Mouse (Mus musculus) thymus, postnatal 4 days (tissue): ENCODE measurements around the gene Fn3k.

Experiments used
- DNase-seq: peaks from one replicate; pipeline ENCODE4 v3.0.0; 2021

Fn3k gene

DNA sequence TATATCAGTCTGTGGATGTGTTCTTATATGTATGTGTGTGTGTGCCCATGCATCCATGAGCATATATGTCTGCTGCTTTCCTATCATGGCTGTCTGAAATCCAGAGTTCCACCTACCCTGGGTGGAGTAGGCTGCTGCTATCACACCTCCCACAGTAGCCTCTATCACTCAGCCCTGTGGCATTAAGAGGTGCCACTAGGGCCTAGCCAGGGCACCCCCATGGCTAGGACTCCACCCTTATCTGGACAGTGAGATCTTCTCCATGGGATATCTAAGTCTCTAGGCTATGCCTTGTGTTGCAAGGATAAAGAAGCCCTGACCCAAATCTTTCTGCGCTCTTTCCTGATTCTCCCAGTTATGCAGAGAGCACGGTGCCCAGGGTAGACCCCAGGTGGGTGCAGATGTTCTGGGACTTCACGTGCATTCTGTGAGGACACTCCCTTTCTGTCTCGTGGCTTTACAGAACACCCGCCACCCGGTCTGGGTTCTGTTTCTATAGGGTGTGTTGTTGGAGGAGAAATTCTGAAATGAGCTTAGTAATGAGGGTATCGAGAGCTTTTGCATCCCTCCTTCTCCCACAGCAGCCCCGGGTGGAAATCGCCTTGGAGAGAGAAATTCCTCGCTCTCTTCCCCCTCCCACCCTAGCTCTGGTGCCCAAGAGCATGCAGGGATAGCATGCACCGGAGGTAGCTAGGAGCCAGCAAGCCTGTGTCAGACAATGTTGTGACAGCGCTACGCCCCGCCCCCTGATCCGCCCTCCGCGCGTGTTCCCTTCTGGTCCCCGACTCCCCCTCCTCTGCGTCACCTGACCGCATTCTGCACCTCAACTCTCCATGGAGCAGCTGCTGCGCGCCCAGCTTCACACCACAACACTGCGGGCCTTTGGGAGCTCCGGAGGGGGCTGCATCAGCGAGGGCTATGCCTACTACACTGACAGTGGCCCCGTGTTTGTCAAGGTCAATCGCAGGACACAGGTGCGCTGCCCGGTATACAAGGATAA is at the start of gene Fn3k:
Gene Fn3k (plus strand): TSS at position 758 of the 1,000 bp plus-strand sequence.
- peak; percentile 99 for DNase-seq

- DNase-seq = peak; percentile 78
These were observed 46.8 kb upstream of the Fn3k start, which contains the start of gene Rab40b for GRCm38 (mm10) chr11:121387750-121388553. TSS of gene Rab40b (minus strand) at chr11:121388251.

GRCm38 (mm10) chr11:121388554-121388945 is 46.2 kb upstream of the Fn3k start:
- no peak for DNase-seq

GRCm38 (mm10) chr11:121390793-121391192 is 43.9 kb upstream of the Fn3k start:
- DNase-seq = no peak

- no peak for DNase-seq
These were observed 42.3 kb upstream of the Fn3k start for GRCm38 (mm10) chr11:121392405-121392804.

- no peak for DNase-seq
These were observed 27.2 kb upstream of the Fn3k start for GRCm38 (mm10) chr11:121407366-121408155.

DNA sequence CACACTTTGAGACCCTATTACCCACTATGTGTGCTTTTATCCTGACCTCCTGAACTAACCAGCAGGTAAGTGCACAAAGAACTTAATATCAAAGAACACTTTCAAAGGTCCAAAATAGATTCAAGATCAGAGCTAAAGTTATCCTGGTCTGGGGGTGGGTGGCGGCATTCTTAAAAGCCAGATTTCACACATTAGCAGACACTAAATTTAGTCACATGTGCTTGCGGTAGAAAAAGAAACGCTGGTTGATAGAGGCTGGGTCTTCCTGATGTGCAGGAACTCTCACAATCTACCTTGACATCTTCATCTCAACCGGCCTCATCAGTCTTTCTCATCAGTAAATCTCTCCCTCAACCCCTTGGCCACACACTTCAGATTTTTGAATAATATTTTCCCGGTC is 20.0 kb upstream of the Fn3k start:
- DNase-seq = no peak

GRCm38 (mm10) chr11:121415351-121415750 is 19.4 kb upstream of the Fn3k start:
- DNase-seq = no peak

DNA sequence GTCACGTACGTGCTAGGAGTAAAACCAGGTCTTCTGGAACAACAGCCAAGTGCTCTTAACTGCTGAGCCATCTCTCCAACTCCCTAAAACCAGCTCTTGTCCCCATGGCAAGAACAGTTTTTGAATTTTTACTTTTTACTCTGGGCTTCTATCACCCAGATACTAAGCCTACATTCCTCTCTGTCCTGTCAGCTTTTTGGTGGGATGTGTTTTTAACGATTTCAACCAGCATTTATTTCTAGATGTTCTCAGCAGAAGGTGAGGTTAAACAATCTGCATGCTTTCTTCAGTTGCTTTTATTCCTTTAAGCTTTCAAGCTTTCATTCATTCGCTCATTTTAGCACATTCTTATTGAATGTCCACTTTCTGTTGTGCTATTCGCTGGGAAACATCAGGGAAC is 16.7 kb upstream of the Fn3k start:
- no peak for DNase-seq

GRCm38 (mm10) chr11:121418932-121419331 is 15.8 kb upstream of the Fn3k start:
- no peak for DNase-seq

- no peak for DNase-seq
These were observed 14.3 kb upstream of the Fn3k start for GRCm38 (mm10) chr11:121420379-121420778.

GRCm38 (mm10) chr11:121420830-121421552 is 13.7 kb upstream of the Fn3k start, which contains the start of gene Fn3krp:
TSS of gene Fn3krp (plus strand) at chr11:121421401.
- DNase-seq = peak; percentile 100

GRCm38 (mm10) chr11:121421553-121422173 is 13.1 kb upstream of the Fn3k start:
- DNase-seq = no peak

- no peak for DNase-seq
These were observed 1.3 kb upstream of the Fn3k start for GRCm38 (mm10) chr11:121433397-121433796.

DNA sequence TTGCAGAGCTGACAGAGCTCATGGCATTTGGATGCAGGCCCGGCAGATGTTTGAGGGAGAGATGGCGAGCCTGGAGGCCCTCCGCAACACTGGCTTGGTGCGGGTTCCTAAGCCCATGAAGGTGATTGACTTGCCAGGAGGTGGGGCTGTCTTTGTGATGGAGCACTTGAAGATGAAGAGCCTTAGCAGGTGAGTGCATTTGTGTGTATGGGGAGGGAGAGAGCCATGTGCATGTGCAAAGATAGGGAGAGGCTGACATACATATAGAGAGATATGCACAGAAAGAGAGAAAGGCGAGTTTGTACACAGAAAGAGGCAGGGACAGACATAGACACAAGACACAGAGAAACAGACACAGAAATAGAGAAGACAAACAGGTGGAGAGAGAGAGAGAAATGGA is 2.5 kb downstream of the Fn3k start:
- DNase-seq = no peak

DNA sequence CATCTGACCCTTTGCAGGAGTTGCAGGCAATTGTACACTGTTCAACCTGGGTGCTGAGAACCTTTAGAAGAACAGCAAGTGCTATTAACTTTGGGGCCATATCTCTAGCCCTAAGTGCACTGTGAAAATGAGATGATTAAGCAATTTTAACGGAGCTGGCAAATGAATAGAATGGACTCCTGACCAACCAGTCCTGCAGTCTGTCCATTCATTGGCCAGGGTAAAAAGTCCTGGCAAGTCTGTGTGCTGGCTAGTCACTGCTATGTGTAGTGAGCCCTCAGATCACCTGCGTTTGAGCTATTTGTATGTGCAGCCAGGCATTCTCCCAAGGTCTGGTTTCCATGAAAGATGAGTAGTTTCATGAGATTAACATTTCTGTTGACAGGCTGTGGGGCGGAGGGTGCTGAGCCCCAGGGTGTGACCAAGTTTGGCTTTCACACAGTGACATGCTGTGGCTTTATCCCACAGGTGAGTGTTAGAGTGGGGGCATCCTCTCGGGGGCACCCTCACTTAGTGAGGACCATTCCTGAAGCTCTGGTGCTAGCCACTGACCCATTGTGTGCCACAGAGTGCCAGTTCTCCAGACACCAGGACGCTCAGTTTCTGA is 5.1 kb downstream of the Fn3k start:
- no peak for DNase-seq

DNA sequence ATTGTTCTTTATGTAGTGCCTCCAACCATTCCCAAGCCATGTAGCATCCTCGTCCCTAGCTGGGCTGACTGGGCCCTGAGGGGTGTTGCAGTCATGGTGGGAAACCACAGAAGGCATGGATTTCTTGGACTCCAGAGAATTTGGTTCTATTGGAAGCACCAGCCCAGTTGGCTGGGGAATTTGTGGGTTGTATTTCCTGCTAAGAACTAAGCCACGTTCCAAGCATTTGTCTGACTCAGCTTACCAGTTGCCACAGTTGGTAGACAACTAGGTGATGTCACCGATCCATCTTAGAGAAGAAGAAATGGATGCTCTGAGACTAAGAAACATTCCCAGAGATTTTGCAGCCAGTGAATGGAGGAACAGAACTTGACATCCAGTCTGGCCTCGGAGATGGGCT is 6.9 kb downstream of the Fn3k start:
- DNase-seq = no peak

GRCm38 (mm10) chr11:121442076-121442475 is 7.4 kb downstream of the Fn3k start:
- DNase-seq = no peak

DNA sequence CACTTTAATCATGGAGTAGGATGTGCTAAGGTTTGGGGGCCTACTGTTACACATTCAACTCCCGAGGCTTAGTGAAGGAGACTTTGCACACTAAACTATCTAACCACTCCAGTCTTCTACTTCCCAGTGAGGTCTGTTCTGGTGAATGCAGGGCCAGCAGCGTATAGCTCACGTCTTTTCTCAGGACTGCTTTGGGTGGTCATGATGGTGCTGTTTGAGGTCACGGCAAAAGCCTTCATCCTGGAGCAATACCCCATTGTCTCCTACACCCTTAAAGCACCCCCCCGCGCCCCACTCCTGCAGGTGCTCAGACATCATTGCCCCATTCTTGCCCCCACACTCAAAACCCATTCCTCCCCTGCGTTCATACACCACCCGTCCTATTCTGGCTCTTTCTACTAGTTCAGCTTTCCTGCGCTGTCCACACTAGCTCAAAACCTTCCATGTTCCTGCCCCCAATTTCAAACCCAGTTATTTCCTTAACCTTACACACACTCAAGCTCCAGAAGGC is 16.6 kb downstream of the Fn3k start:
- peak; percentile 57 for DNase-seq

DNA sequence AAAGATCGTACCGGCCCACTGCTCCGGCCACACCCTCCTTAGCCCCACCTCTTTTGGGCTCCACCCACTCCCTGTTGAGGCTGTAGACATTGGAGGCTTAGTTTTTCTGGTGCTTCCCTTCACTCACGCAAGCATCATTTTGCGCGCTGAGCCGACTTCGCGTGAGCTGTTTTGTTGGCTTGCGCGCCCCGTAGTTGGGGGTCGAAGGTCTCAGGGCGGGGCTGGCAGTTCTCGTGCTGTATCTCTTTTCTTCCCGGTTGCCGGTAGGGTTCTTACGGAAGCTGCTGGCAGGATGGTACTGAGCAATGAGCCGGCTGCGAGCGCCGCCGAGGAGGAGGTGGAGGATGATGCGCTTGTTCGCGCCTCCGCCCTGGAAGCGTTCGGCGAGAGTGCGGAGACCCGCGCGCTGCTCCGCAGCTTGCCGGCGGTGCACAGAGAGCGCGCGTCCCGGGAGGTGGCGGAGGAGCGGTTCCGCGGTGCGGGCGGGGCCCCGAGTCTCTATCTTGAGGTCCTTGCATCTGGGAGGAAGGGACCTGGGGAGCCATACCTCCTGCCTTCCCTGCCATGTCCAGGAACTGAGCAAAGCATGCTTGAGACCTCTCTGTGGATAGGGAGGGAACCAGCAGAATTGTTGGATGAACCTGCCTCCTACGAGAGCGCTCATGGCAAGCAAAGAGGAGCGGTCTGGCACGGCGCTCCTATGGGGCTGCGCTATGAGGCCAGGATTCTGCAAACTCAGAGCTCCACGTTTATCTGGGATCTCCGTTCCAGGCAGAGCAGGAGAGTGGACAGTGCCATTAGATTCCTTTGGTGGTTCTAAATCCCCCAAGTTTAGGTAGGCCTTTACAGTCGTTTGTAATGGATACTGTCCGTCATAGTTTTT is 17.3 kb downstream of the Fn3k start, which contains the start of gene Tbcd:
Gene Tbcd (plus strand): TSS at position 197 of the 883 bp plus-strand sequence.
- DNase-seq = peak; percentile 97
